Mouse (Mus musculus): ENCODE results near the gene Poc5. TPM values are rescaled to one million over a fixed set of nuclear protein-coding genes. Genes with fewer than 3 reads are reported as not detected.

Poc5 gene
- 10 to 100 TPM; 10.5 to 13.4 TPM for total RNA-seq (2021)

DNA sequence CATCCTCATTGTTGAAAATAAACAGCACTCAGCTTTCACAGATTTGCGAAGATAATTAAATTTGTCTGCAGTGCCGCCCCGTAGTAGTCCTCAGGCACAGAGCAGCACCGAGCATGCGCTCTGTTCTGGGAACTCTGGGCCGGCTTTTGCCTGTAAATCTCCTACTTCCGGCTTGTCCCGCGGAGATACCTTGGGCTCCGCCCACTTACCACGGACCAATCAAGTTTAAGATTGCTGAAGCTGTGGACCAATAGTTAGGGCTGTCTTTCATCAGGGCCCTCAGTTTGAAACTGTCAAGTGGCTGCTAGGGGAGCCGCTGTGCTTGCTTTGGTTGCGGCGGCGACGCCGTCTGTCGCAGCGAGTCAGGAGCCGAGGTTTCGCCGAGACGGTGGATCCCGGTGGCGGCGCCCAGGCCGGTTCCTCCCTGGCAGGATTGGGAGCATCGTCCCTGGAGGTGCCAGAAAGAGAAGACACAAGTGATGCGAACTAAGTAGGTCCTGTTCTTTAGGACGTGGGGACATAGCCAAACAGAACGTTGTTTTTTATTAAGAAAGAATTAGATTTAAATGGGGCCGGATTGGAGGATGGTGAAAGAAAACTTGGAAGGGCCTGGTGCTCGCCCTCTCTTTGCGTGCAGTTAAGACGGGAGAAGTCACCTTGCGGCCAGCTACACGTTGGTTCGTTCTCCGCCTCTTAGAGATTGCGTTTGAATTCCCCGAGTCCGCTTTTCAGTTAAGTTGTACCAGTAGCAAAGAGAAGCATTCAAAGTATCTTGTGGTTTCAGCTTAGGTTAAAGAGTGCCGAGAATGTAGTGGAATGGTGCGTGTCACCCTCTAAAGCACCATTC, at the start of gene Poc5:
Gene Poc5 (plus strand): TSS at position 253 of the 847 bp plus-strand sequence.
- intact Hi-C loops (cut with DNase I) = no loop called here
- peak; percentile 97 for DNase-seq (ENCODE audit: low spot score)

GRCm38 (mm10) chr13:96341461-96341860, 46.6 kb upstream of the Poc5 start:
- intact Hi-C loops (cut with DNase I) = no loop called here
- no peak for DNase-seq (ENCODE audit: low spot score)

GRCm38 (mm10) chr13:96344778-96345177, 43.3 kb upstream of the Poc5 start:
- intact Hi-C loops (cut with DNase I) = no loop called here
- no peak for DNase-seq (ENCODE audit: low spot score)

- intact Hi-C loops (cut with DNase I) = no loop called here
- DNase-seq (ENCODE audit: low spot score) = no peak
Measured at GRCm38 (mm10) chr13:96346581-96346980, 41.5 kb upstream of the Poc5 start.

DNA sequence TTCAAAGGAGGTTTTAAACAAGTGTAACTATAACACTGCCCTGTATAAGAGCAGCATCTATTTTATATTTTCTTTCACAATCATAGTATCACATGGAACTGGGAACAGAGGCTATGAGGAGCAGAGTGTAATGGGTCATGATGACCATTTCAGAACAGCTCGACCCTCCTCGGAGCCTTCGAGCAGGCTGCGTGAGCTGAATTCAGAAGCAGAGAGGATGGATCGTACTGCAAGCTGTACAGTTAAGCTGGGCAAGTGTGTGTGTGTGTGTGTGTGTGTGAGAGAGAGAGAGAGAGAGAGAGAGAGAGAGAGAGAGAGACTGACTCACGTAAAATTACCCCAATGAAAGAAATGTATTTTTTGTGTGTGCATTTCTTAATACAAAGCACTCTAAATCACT, 37.9 kb upstream of the Poc5 start:
- intact Hi-C loops (cut with DNase I) = no loop called here
- no peak for DNase-seq (ENCODE audit: low spot score)

GRCm38 (mm10) chr13:96351264-96351663, 36.8 kb upstream of the Poc5 start:
- intact Hi-C loops (cut with DNase I) = no loop called here
- DNase-seq (ENCODE audit: low spot score) = no peak

DNA sequence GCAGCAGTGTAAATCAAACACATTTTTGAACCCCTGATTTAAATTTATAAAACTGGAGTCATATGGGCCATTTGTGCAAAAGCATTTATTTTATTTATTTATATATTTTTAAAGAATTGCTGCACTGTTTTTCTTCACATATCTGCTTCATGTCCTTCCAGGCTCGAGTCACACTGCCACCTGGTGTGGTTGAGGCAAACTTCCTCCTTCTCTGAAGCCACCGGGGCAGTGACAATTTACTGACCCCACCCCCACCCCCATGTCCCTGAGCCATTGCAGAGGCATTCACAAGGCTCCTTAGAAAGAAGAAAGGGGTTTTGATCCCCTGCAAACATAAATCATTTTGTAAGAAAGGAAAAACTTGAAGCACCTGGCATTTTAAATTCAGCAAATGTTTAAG, 12.6 kb upstream of the Poc5 start:
- intact Hi-C loops (cut with DNase I) = loop anchor here (2.0 kb wide), 1 partner anchor 345 kb away; no protein-coding TSS in a partner anchor
- no peak for DNase-seq (ENCODE audit: low spot score)

- intact Hi-C loops (cut with DNase I) = no loop called here
- no peak for DNase-seq (ENCODE audit: low spot score)
Measured at GRCm38 (mm10) chr13:96376871-96377270, 11.2 kb upstream of the Poc5 start.

DNA sequence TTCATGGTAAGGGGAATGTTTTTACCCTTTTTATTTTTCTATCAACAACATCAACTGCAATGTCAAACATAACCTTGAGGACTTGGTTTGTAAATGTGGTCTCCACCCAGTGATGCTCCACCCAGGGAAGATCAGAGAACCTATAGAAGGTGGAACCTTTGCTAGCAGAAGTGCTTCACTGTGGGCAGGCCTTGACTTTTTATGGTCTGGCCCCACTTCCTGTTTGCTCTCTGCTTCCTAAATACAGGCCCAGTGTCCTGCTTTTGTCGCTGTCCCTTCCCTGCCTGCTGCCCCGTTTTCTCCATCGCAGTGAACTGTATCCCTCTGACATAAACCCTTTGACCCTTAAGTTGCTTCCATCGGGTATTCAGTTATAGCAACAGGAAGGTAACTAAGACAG, 10.2 kb upstream of the Poc5 start:
- intact Hi-C loops (cut with DNase I) = no loop called here
- DNase-seq (ENCODE audit: low spot score) = no peak

- intact Hi-C loops (cut with DNase I) = no loop called here
Measured at GRCm38 (mm10) chr13:96389301-96389700, 1.2 kb downstream of the Poc5 start.

GRCm38 (mm10) chr13:96401251-96401650, 13.2 kb downstream of the Poc5 start:
- intact Hi-C loops (cut with DNase I) = no loop called here
- DNase-seq (ENCODE audit: low spot score) = no peak

More at GRCm38 (mm10) chr13:96389301-96389700, 1.2 kb downstream of the Poc5 start:
- no peak for DNase-seq (ENCODE audit: low spot score)

DNA sequence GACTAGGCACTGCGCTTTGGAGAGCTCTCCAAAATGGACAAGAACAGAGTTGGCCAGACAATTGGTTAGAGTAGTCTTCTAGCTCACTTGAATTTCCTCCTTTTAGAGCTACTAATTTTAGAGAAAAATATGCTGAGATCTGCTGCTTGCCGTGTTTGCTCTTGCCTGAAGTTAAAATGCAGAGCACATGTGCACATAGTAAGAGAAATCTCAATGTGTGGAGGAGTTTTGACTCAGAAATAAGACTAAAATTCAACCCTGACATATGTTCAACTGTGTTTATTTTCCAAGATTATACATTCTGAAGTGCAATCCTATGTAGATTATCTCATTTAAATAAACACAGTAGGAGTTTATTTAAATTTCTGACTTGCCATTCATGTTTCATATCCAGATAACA, 17.4 kb downstream of the Poc5 start:
- intact Hi-C loops (cut with DNase I) = no loop called here
- no peak for DNase-seq (ENCODE audit: low spot score)

DNA sequence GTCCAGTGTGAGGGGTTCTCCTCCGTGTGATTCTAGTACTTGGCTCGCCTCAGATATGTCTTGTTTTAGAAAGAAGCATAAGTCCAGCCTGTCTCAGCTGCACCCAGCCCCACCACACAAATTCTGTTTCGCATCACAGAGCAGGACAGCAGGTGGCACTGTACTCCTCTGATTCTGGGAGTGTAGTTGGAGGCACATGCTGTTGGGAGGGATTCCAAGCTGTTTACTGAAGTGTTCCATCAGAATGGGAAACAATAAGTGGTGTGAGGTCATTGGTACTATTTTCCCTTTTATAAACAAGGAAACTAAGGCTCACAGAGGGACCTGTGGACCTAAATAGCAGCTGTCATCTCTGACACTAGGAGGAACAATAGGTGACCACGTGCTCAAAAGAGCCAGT, 18.9 kb downstream of the Poc5 start:
- intact Hi-C loops (cut with DNase I) = no loop called here
- DNase-seq (ENCODE audit: low spot score) = no peak

DNA sequence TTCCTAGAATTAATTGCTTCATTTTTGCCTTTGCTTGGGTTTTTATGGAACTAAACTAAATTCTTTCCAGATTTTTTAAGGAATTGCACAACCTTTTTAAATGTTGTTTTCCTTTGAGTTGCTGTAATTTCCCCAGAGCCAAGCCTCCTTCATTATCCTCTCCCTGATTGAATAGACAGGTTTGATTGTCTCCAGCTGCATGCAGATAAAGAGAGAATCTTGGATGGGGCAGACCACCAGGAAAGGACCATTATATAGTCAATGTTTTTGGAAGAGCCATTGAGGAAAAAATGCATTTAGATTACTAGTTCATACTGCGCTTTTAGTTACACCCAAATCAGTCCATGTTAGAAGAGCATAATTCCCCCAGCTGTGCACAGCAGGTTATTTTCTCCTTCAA, 20.7 kb downstream of the Poc5 start:
- intact Hi-C loops (cut with DNase I) = no loop called here
- DNase-seq (ENCODE audit: low spot score) = no peak

GRCm38 (mm10) chr13:96414384-96414783, 26.3 kb downstream of the Poc5 start:
- no peak for DNase-seq (ENCODE audit: low spot score)
- intact Hi-C loops (cut with DNase I) = no loop called here

GRCm38 (mm10) chr13:96416380-96416779, 28.3 kb downstream of the Poc5 start:
- no peak for DNase-seq (ENCODE audit: low spot score)
- intact Hi-C loops (cut with DNase I) = no loop called here

DNA sequence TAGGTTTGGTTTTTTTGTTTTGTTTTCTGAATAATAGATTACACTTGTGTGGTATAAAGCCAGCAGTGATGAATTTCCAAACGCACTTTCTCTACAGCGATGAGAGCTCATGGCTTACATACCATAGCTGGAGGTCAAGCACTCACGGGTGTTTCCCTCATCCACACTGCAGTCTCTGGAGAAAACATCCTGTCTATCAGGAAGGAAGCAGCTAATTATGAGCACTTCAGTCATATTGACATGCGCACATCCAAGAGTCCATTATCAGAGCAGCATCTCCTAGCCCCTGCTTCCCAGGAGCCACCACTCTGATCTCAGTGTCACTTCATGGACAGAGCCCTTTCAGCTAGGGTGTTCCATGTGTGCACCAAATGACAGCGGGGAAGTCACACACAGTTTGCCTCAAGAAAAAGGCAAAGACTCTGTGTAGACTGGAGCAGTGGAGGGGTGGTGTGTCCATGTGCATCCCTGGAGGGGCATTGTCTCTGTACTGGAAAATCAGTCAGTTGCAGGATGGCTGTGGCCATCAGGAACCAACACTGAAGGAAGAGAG, 29.2 kb downstream of the Poc5 start:
- intact Hi-C loops (cut with DNase I) = no loop called here
- no peak for DNase-seq (ENCODE audit: low spot score)

DNA sequence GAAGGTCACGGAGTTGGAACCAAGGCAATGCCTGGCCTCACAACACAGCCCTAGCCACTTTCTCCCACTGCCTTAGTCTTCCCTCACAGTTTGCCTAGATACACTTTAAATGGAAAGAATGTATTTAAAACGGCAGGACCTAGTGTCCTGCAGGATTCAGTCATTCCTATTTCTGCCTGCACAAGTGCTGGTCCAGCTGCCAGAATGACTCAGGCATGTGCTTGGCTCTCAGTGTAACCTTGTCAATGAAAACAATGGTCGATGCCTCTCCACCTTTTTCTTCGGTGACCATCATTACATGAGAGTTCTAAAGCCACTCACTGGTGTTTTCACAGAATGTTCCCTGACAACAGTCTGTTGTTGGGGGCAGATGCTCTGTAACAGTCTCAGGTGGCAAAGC, 30.4 kb downstream of the Poc5 start:
- DNase-seq (ENCODE audit: low spot score) = no peak
- intact Hi-C loops (cut with DNase I) = no loop called here

- intact Hi-C loops (cut with DNase I) = no loop called here
- DNase-seq (ENCODE audit: low spot score) = no peak
Measured at GRCm38 (mm10) chr13:96421230-96421629, 33.1 kb downstream of the Poc5 start.

DNA sequence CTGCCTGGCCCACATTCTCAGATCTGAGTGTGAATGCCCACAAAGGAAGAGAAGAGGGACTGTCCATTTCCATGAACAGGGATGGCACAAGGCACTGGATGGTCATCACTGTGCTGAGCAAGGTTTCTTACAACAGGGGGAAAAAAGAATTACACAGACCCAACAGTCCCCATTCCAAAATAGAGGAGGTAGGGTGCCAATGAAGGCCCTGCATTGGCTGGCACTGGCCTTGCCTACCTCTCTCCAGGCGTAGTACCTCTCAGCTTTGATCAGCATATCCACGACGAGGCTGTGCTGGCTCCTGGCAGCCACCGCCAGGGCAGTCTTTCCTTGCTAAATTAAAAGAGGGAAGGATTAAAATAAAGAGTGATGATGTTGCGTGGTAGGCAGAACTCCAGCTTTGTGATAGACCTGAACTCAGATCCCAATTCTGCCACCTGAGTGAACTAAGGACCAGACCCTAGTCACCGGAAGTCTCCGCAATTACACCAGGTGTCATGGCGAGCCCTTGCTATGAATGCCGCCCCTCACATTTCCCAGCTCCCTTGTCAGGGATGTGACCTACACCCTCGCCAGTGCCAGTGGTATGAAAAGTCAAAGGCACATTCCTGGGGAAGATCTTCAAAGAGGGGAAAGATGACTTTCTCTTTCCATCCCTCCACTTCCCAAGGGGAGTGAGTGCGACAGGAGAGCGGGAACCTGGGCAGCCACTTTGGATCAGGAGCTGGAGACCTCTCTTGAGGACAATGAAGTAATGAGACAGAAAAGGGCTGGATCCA, 36.6 kb downstream of the Poc5 start:
- no peak for DNase-seq (ENCODE audit: low spot score)

GRCm38 (mm10) chr13:96426044-96426443, 38.0 kb downstream of the Poc5 start:
- no peak for DNase-seq (ENCODE audit: low spot score)
- intact Hi-C loops (cut with DNase I) = no loop called here

More for the DNA sequence above, 36.6 kb downstream of the Poc5 start:
- intact Hi-C loops (cut with DNase I) = no loop called here
